Mouse (Mus musculus) erythroblast, embryonic 14.5 days (primary cell): ENCODE measurements around the gene Sncb.

Experiments used
- GATA1 ChIP-seq: IDR thresholded peaks from 2 replicates; pipeline ENCODE4 v1.6.1; 2012; ENCODE audit warnings: low read length, inconsistent platforms, mixed read lengths
- TAL1 ChIP-seq: IDR thresholded peaks from 3 replicates; pipeline ENCODE4 v1.6.1; 2012; ENCODE audit warnings: low read length, inconsistent platforms, mixed read lengths

GRCm38 (mm10) chr13:54765281-54766191 lies 859 bp downstream of the Sncb start:
- TF ChIP-seq TAL1 (no peak), GATA1 (no peak)
